Mouse (Mus musculus) ES-E14 (cell line): Measurements from ENCODE around the gene Sox13. TPM values are rescaled to one million over a fixed set of nuclear protein-coding genes. Genes with fewer than 3 reads are reported as not detected.

Experiments used
- DNase-seq: peaks from one replicate; pipeline ENCODE4 v3.0.0-alpha.2; 2013; ENCODE audit warnings: low read depth, low spot score
- H3K27ac ChIP-seq: 2 replicates; pipeline ENCODE4 v1.5.1; 2012; ENCODE audit warnings: low read depth, mild to moderate bottlenecking, low read length, moderate library complexity, mixed read lengths; ENCODE audit not compliant: poor library complexity, insufficient read depth, severe bottlenecking
- H3K36me3 ChIP-seq: 2 replicates; pipeline ENCODE4 v1.6.1; 2012; ENCODE audit warnings: mild to moderate bottlenecking, low read length, moderate library complexity, mixed read lengths; ENCODE audit not compliant: control insufficient read depth, poor library complexity, insufficient read depth, severe bottlenecking
- H3K4me1 ChIP-seq, 2 experiments: fragments of 150-350 bp in 1 of 2; sonication (generic) in 1 of 2; 2 replicates each; pipeline ENCODE4 v1.6.1; 2012; ENCODE audit warnings: low read length in 2 of 2, mild to moderate bottlenecking in 1 of 2, mixed read lengths in 1 of 2; ENCODE audit not compliant: control insufficient read depth in 2 of 2, insufficient read depth in 2 of 2, poor library complexity in 1 of 2
- H3K4me3 ChIP-seq, 2 experiments: fragments of 150-350 bp in 1 of 2; sonication (generic) in 1 of 2; 2 replicates each; pipeline ENCODE4 v1.5.1; 2012; ENCODE audit warnings: low read length in 2 of 2, low read depth in 1 of 2, mild to moderate bottlenecking in 1 of 2, mixed read lengths in 1 of 2; ENCODE audit not compliant: insufficient read depth in 1 of 2, poor library complexity in 1 of 2, severe bottlenecking in 1 of 2
- H3K9ac ChIP-seq: 2 replicates; pipeline ENCODE4 v1.6.1; 2012; ENCODE audit warnings: low read depth, mild to moderate bottlenecking, low read length, mixed read lengths; ENCODE audit not compliant: poor library complexity, insufficient read depth, severe bottlenecking
- H3K9me3 ChIP-seq: fragments of 150-350 bp; sonication (generic); 2 replicates; pipeline ENCODE4 v1.6.1; 2012; ENCODE audit warnings: low read depth, mild to moderate bottlenecking, low read length; ENCODE audit not compliant: control insufficient read depth, insufficient read depth
- CHD2 ChIP-seq: IDR thresholded peaks from 2 replicates; pipeline ENCODE4 v1.6.1; 2014; ENCODE audit warnings: mild to moderate bottlenecking, low read depth, low read length, inconsistent platforms
- HCFC1 ChIP-seq: IDR thresholded peaks from 2 replicates; pipeline ENCODE4 v1.6.1; 2012; ENCODE audit warnings: low read length, inconsistent platforms, borderline replicate concordance; ENCODE audit not compliant: insufficient read depth
- MAFK ChIP-seq: IDR thresholded peaks from 2 replicates; pipeline ENCODE4 v1.6.1; 2014; ENCODE audit warnings: mild to moderate bottlenecking, low read depth, low read length, inconsistent platforms; ENCODE audit not compliant: insufficient read depth
- ZC3H11A ChIP-seq: IDR thresholded peaks from 2 replicates; pipeline ENCODE4 v1.6.1; 2012; ENCODE audit warnings: low read depth, mild to moderate bottlenecking, inconsistent platforms, low read length, borderline replicate concordance
- ZNF384 ChIP-seq: IDR thresholded peaks from 2 replicates; pipeline ENCODE4 v1.6.1; 2012; ENCODE audit warnings: low read depth, low read length, inconsistent platforms
- in situ Hi-C, 2 experiments: fragments of 600-800 bp; cut with MboI; formaldehyde crosslinking; loops; one replicate each; pipeline ENCODE4 v1.15.1; 2025; ENCODE audit warnings: low sequenced_read_pairs in 2 of 2, inconsistent platforms in 1 of 2; ENCODE audit not compliant: unreplicated experiment in 2 of 2
- total RNA-seq: library from RNA; depleted of rRNA; stranded (reverse); fragments of 300-350 nt; gene quantifications from 2 replicates; pipeline ENCODE4 v1.2.3, GENCODE M21; 2012

The Sox13 gene
- total RNA-seq, 1 experiment = 11.1 TPM

GRCm38 (mm10) chr1:133412941-133413340 lies 11.2 kb downstream of the Sox13 start:
- H3K36me3 ChIP-seq = no peaks in the 10 kb centered on the region

GRCm38 (mm10) chr1:133411506-133412147 lies 12.6 kb downstream of the Sox13 start:
- H3K27ac ChIP-seq = peak overlapping the region; percentile 58; the same call in 1 of the 2 replicates
- H3K4me1 ChIP-seq = peaks cover 8 to 52% of the 10 kb centered on the region in 2 experiments
- TF ChIP-seq CHD2 (no peak), HCFC1 (no peak), MAFK (no peak), ZC3H11A (no peak), ZNF384 (no peak)
- in situ Hi-C loops = no loop called here
- no peak for DNase-seq
- H3K9me3 ChIP-seq = no peaks in the 10 kb centered on the region
- H3K4me3 ChIP-seq = no peak overlapping the region
- H3K36me3 ChIP-seq = no peaks in the 10 kb centered on the region
- no peak overlapping the region for H3K9ac ChIP-seq

More at GRCm38 (mm10) chr1:133412941-133413340, 11.2 kb downstream of the Sox13 start:
- H3K4me1 ChIP-seq = peaks cover 13 to 63% of the 10 kb centered on the region in 2 experiments
- no peak for TF ChIP-seq HCFC1
- TF ChIP-seq ZNF384 = no peak
- no peak for TF ChIP-seq ZC3H11A
- TF ChIP-seq CHD2 = no peak
- TF ChIP-seq MAFK = no peak
- no peak for DNase-seq
- no peaks in the 10 kb centered on the region for H3K9me3 ChIP-seq
- H3K27ac ChIP-seq = no peak overlapping the region
- H3K9ac ChIP-seq = no peak overlapping the region
- in situ Hi-C loops = no loop called here
- H3K4me3 ChIP-seq = no peak overlapping the region

GRCm38 (mm10) chr1:133409786-133410185 lies 14.4 kb downstream of the Sox13 start:
- H3K4me1 ChIP-seq = peaks cover 7 to 35% of the 10 kb centered on the region in 2 experiments; a peak in 3 of 4 replicates
- TF ChIP-seq HCFC1 (no peak), ZNF384 (no peak), MAFK (no peak), CHD2 (no peak), ZC3H11A (no peak)
- H3K9ac ChIP-seq = no peak overlapping the region
- in situ Hi-C loops = no loop called here
- H3K9me3 ChIP-seq = no peaks in the 10 kb centered on the region
- H3K27ac ChIP-seq = no peak overlapping the region
- DNase-seq = no peak
- no peaks in the 10 kb centered on the region for H3K36me3 ChIP-seq
- no peak overlapping the region for H3K4me3 ChIP-seq

GRCm38 (mm10) chr1:133408880-133409516 lies 15.2 kb downstream of the Sox13 start:
- H3K27ac ChIP-seq = no peak overlapping the region
- in situ Hi-C loops = no loop called here
- H3K4me1 ChIP-seq = peaks cover 7 to 30% of the 10 kb centered on the region in 2 experiments; a peak in 3 of 4 replicates
- DNase-seq = no peak
- no peak overlapping the region; a peak in 1 of 4 replicates for H3K4me3 ChIP-seq
- H3K9me3 ChIP-seq = no peaks in the 10 kb centered on the region
- no peaks in the 10 kb centered on the region for H3K36me3 ChIP-seq
- TF ChIP-seq CHD2 (no peak), ZNF384 (no peak), MAFK (no peak), ZC3H11A (no peak), HCFC1 (no peak)
- H3K9ac ChIP-seq = no peak overlapping the region
